Mouse (Mus musculus): ENCODE results near the gene Dock4. TPM values are rescaled to one million over a fixed set of nuclear protein-coding genes. Genes with fewer than 3 reads are reported as not detected.
A peak's percentile ranks its signal among the peaks of the same experiment; 100 is the strongest.

Gene Dock4
- total RNA-seq (2015; ENCODE audit: low replicate concordance) (0.19 and 1.7 TPM in 2 replicates), total RNA-seq (2017; ENCODE audit: low replicate concordance) (0.17 and 0.28 TPM in 2 replicates)

DNA sequence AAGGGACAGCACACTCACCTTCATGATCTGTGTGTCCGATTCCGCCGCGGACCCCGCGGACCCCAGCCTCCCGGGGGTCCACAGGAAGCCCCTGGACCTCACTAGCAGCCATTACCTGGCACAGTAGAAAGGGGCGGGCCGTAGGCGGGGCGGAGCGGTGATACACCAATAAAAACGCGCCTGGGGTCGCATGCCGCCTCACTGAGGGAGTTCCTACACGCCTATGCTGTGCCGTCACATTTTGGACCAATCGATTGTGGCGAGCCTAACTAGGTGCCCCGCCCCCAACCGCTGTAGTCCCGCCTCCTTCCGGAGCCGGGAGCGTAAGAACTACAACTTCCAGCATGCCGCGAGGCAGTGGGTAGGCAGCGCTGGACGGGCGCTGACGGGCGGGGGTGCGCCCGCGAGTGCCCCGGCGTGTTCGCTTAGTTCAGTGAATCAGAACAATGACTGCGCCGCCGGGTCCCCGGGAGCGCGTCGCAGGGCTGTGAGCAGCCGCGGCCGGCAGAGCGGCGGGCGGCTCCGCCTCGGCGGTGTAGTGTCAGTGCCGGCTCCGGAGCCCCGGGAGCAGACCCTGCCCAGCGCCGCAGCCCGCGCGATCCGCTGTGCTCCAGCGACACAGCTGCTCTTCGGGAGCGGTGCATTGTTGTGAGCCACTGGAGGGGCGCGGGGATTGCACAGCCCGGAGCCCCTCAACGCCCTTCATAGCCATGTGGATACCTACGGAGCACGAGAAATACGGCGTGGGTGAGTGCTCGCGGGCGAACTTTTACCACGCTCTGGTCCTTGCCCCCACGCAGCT, at the start of gene Dock4, which contains the start of gene Zfp277:
Dock4 (plus strand) TSS at position 305 of the 802 bp plus-strand sequence.
Zfp277 (minus strand) TSS at position 255 of the 802 bp plus-strand sequence.
- ATAC-seq (replicated peaks; ENCODE audit: low FRiP score, poor library complexity, severe bottlenecking) = peak; percentile 99

- ATAC-seq (replicated peaks; ENCODE audit: low FRiP score, poor library complexity, severe bottlenecking) = no peak
Observed at GRCm38 (mm10) chr12:40398916-40399315, 46.8 kb upstream of the Dock4 start.

- no peak for ATAC-seq (replicated peaks; ENCODE audit: low FRiP score, poor library complexity, severe bottlenecking)
Observed at GRCm38 (mm10) chr12:40399386-40399785, 46.4 kb upstream of the Dock4 start.

- ATAC-seq (replicated peaks; ENCODE audit: low FRiP score, poor library complexity, severe bottlenecking) = no peak
Observed at GRCm38 (mm10) chr12:40399812-40400211, 45.9 kb upstream of the Dock4 start.

GRCm38 (mm10) chr12:40414682-40415311, 31.0 kb upstream of the Dock4 start:
- no peak for ATAC-seq (replicated peaks; ENCODE audit: low FRiP score, poor library complexity, severe bottlenecking)

DNA sequence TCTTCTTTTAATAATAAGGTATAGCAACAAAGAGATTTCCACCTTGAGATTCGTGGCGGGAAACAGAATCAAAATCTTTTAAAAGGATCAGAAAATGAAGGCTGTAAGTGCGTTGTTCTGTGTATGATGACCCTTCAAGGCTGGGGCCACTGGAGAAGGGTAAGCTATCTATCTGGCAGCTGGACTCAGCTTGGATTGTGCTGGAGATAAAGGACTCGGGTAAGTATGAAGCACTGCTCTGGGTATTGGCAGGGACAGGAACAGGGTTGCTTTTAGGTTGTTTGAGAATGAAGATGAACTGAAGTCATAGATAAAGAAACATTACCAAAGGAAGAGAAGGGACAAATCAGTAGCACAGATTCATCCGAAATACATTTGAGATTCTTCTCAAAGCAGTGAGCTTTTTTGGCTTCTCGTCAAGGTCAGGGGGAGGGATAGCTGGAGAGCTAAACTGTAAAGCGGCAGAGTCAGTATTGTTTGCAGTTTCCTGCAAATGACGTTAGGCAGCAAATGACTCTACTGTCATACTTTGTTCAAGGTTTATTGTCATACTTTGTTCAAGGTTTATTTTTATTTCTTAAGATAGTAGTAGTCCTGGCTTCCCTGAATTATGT, 30.3 kb upstream of the Dock4 start:
- ATAC-seq (replicated peaks; ENCODE audit: low FRiP score, poor library complexity, severe bottlenecking) = no peak

DNA sequence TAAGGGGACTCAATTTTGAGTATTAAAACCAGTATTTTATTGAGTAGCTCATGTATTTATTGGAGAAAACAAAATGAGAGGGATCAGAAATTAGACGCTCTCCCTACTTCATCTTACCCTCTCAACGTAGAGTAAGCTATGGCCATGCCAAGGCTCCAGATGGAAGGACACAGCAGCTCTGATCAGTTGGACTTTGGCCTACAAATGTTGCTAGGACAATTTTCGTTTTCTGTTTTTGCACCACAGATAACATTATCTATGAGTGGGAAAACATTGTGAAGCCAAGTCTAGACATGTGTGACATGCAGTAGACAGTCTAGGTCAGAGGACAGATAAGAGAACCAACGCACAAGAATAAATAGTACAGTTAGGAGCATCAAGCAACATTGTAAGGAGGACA, 28.5 kb upstream of the Dock4 start:
- no peak for ATAC-seq (replicated peaks; ENCODE audit: low FRiP score, poor library complexity, severe bottlenecking)

DNA sequence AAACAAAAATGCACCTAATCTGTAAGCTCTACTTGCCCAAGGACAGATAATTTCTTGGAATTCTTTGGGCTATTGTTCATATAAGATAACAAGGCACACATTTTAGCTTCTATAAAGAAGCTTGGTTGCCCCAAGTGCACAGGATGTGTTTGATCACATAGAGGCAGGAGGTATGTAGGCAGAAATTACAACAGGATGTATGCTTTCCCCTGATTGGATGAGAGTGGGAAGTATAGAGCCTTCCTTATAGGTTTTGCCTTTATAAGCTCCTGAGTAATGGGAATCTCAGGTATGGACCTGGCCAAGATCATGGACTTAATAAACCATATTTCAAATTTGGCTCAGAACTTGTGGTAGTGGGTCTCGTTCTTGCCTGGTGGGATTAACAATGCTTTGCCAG, 20.8 kb upstream of the Dock4 start:
- no peak for ATAC-seq (replicated peaks; ENCODE audit: low FRiP score, poor library complexity, severe bottlenecking)

DNA sequence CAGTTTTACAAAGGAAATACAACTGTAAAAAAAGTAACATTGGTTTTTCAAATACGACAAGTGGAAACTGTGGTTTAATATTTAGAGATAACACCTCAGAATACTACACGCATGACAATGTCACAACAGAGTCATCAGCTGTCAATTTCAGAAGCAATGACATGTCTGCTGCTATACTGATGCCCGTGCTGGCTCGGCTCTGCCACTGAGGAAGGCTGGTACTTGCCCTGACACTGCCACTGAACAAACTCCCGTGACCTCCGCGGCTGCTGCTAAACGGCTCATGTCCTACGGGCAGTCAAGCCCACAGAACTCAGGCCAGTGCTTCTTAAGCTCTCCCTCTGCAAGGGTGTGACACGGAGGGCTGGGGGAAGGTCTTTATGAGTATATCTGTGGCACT, 18.1 kb upstream of the Dock4 start:
- ATAC-seq (replicated peaks; ENCODE audit: low FRiP score, poor library complexity, severe bottlenecking) = no peak

DNA sequence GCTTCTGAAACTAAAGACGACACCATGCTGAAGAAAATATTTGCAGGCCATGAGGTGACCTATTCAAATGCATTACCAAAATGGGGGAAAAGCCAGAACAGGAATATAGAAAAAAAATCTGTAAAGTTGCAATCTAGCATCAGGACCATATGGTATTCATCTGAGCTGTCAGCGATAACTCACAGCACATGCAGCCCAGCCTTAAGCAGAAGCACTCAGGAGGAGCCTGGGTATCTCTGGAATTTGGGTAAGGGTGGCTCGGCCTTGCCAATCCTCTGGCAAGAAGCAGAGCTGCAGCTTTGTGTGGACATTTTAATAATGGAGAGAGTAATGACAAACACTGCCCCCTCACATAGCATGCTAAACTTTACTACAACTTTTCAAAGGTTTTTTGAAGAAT, 15.8 kb upstream of the Dock4 start:
- ATAC-seq (replicated peaks; ENCODE audit: low FRiP score, poor library complexity, severe bottlenecking) = no peak

- no peak for ATAC-seq (replicated peaks; ENCODE audit: low FRiP score, poor library complexity, severe bottlenecking)
Observed at GRCm38 (mm10) chr12:40431075-40431474, 14.7 kb upstream of the Dock4 start.

DNA sequence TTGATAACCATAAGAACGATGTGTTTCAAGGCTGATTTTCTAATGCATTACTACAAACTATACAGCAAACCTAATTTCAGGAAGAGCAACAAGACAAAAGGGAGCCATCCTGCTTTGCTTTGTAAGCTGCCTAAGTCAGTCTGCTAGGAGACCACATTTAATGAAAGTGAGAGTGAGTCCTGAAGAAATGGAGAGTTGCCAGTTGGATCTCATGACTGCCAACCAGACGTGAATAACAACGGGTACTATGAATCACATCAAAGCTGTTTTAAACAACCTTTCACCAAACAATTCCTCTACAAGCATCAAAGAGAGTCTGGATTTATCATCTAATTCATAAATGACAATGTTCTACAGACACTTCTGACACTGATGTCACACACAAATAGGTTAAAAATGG, 11.7 kb upstream of the Dock4 start:
- ATAC-seq (replicated peaks; ENCODE audit: low FRiP score, poor library complexity, severe bottlenecking) = no peak

- ATAC-seq (replicated peaks; ENCODE audit: low FRiP score, poor library complexity, severe bottlenecking) = no peak
Observed at GRCm38 (mm10) chr12:40438049-40438448, 7.7 kb upstream of the Dock4 start.

GRCm38 (mm10) chr12:40445206-40445605, 546 bp upstream of the Dock4 start:
- peak; percentile 31 for ATAC-seq (replicated peaks; ENCODE audit: low FRiP score, poor library complexity, severe bottlenecking)

- no peak for ATAC-seq (replicated peaks; ENCODE audit: low FRiP score, poor library complexity, severe bottlenecking)
Observed at GRCm38 (mm10) chr12:40446450-40447381, 964 bp downstream of the Dock4 start.

DNA sequence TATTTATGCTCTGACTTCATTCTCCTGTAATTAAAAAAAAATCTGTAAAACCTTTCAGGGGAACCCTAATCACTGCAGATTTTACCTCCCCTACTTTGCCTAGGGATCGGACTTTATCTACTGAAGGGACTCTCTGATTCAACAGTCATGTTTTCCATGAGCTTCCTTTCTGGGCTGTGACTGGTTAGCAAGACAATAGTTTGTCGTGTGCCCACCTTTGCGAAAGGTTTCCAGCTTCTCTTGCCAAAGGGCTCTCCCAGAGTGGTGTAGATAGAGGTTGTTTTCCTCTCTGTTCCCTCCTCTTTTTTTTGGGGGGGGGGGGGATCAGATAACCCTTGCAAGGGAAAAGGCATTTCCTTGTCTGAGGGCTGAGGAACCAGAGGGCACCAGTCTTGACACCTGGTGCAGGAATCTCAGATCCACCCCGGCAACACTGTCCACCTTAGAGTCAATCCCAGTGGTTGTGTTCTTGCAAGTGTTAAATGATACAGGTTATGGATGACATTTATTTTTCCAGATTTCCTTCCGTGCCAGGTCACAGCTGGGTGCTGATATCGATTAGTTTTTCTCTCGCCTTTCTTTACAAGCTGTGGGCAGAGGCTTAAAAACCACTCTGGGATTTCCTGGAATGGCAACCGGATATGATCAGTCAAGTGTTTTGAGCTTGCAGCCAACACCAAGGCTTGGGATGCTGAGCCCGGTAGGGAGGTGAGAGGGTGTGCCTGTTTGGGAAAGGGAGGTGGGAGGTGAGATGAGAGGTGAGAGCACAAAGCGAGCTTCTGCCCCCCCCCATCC, 2.0 kb downstream of the Dock4 start:
- ATAC-seq (replicated peaks; ENCODE audit: low FRiP score, poor library complexity, severe bottlenecking) = no peak

DNA sequence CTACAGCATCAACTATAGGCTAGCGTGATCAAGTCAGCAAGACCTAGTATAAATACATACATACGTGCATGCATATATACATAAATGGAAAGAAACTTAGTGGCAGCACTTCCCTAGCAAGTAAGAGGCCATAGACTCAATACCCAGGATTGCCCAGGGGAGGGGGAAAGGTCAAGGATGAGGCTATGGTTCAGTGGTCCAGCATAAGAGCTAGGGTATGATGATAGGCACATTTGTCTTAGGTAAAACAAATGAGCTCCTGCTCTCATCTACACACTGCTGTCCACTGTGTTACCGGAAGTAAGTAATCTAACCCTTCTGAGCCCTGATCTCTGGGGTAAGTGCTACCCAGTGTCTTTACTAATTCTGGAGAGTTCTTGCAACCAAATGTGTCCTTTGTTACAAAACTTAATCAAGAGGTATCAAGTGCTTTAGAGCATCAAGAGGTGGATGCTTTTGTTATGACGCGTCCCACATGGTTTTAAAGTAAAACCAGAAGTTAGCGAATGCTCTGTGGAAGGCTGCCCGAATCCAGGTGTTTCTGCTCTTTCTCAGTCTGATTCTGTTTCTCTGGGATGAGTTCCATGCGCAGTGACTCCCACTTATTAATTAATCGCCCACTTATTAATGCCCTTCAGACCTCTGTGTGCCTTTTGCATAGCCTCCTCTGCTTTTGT, 3.5 kb downstream of the Dock4 start:
- ATAC-seq (replicated peaks; ENCODE audit: low FRiP score, poor library complexity, severe bottlenecking) = no peak

GRCm38 (mm10) chr12:40456517-40456916, 10.8 kb downstream of the Dock4 start:
- ATAC-seq (replicated peaks; ENCODE audit: low FRiP score, poor library complexity, severe bottlenecking) = no peak
